Mouse (Mus musculus): ENCODE measurements around the gene Jak3.

DNA sequence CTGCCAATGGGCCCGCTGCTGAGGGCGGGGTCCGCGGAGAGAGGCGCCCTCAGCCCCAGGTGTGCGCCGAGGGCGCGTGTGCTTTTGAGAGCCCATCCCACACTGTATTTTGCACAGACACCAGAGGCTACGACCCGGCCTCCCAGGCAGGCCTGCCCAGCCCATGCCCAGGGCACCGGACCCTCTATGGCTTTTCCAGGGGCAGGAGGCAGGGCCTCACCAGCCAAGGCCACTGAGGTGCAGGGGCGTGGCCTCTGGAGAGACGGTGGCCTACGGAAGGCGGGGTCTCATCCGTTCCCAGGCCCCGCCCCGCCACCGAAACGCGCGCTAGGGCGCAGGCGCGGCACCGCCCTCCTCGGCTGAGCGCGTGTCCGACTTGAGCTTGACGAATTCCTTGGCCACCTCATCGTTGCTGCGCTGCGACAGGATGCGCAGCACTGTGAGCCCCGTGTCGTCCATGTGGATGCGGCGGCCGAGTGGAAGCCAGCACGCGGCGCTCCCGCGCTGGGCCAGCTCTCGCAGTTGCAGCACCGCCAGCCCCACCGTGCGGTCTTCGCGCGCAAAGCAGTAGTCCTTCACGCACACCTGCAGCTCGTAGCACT, 46.9 kb upstream of the Jak3 start:
- TF ChIP-seq CTCF (IDR thresholded peaks at IDR 0.05; ENCODE audit: extremely low read depth, insufficient read depth, insufficient read length, insufficient replicate concordance) (peak; percentile 17; the same call in 1 of the 2 replicates), POLR2A (IDR thresholded peaks at IDR 0.05; ENCODE audit: low read depth, low read length) (no peak)

Measured in spleen, adult 2 months (tissue).